Mouse (Mus musculus) testis, adult 2 months (tissue): ENCODE results near the gene Stra6. TPM values are rescaled to one million over a fixed set of nuclear protein-coding genes. Genes with fewer than 3 reads are reported as not detected.

ENCODE experiments used
- H3K27ac ChIP-seq: fragments of 200-500 bp; 2 replicates; pipeline ENCODE4 v1.5.1; 2012; ENCODE audit warnings: low read depth, low read length; ENCODE audit not compliant: control insufficient read depth, insufficient read depth
- H3K27me3 ChIP-seq: fragments of 200-500 bp; 2 replicates; pipeline ENCODE4 v1.6.1; 2012; ENCODE audit warnings: mild to moderate bottlenecking, low read length, moderate library complexity; ENCODE audit not compliant: control insufficient read depth, insufficient read depth
- H3K36me3 ChIP-seq: fragments of 200-500 bp; 2 replicates; pipeline ENCODE4 v1.6.1; 2012; ENCODE audit warnings: mild to moderate bottlenecking, low read length; ENCODE audit not compliant: control insufficient read depth, insufficient read depth
- H3K4me1 ChIP-seq: fragments of 200-500 bp; 2 replicates; pipeline ENCODE4 v1.6.1; 2012; ENCODE audit warnings: low read length; ENCODE audit not compliant: control insufficient read depth, insufficient read depth
- H3K4me3 ChIP-seq: fragments of 200-500 bp; 2 replicates; pipeline ENCODE4 v1.5.1; 2012; ENCODE audit warnings: low read depth, mild to moderate bottlenecking, low read length, moderate library complexity, mixed read lengths; ENCODE audit not compliant: control insufficient read depth
- CTCF ChIP-seq: fragments of 200-500 bp; IDR thresholded peaks from 2 replicates; pipeline ENCODE4 v1.5.1; 2012; ENCODE audit warnings: low read depth, mild to moderate bottlenecking, inconsistent platforms, low read length, moderate library complexity; ENCODE audit not compliant: control insufficient read depth, insufficient read depth, insufficient replicate concordance
- POLR2A ChIP-seq: fragments of 200-500 bp; IDR thresholded peaks from 2 replicates; pipeline ENCODE4 v1.6.1; 2012; ENCODE audit warnings: low read depth, mild to moderate bottlenecking, inconsistent platforms, low read length, moderate library complexity; ENCODE audit not compliant: control insufficient read depth
- polyA plus RNA-seq: library from polyadenylated mRNA; depleted of rRNA; stranded (reverse); fragments of >200 nt; gene quantifications from 2 replicates; pipeline ENCODE4 v1.2.3, GENCODE M21; 2012

The Stra6 gene
- polyA plus RNA-seq, 1 experiment, result 6.4 TPM

DNA sequence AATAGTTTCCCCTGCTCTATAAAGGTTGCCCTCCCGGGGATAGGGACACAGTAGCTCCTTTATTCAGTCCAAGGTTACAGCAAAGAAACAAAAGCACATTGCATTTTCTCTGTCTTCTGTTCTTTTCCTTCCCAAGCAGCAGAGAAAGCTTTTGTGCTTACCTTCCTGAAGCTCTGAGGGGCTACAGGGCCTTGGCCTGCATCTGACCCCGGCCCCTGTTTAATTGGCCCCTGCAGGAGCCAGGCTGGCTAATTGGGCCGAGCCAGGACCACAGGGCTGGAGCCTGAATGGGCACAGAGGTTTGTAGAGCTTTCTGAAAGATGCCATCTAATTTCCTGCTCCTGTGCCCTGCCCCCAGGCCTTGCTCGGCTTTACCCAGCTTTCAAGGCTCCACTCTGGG is 22.6 kb upstream of the Stra6 start:
- H3K4me3 ChIP-seq, result no peak overlapping the region
- H3K27ac ChIP-seq, result no peak overlapping the region
- TF ChIP-seq CTCF, result no peak
- TF ChIP-seq POLR2A, result no peak
- H3K4me1 ChIP-seq, result peaks cover 12% of the 10 kb centered on the region
- H3K27me3 ChIP-seq, result no peaks in the 10 kb centered on the region
- no peaks in the 10 kb centered on the region for H3K36me3 ChIP-seq

- TF ChIP-seq POLR2A (no peak), CTCF (no peak)
- no peaks in the 10 kb centered on the region for H3K36me3 ChIP-seq
- peaks cover 12% of the 10 kb centered on the region for H3K4me1 ChIP-seq
- H3K27ac ChIP-seq, result no peak overlapping the region
- no peak overlapping the region for H3K4me3 ChIP-seq
- H3K27me3 ChIP-seq, result no peaks in the 10 kb centered on the region
Measured at GRCm38 (mm10) chr9:58042391-58042790, 21.2 kb upstream of the Stra6 start.

DNA sequence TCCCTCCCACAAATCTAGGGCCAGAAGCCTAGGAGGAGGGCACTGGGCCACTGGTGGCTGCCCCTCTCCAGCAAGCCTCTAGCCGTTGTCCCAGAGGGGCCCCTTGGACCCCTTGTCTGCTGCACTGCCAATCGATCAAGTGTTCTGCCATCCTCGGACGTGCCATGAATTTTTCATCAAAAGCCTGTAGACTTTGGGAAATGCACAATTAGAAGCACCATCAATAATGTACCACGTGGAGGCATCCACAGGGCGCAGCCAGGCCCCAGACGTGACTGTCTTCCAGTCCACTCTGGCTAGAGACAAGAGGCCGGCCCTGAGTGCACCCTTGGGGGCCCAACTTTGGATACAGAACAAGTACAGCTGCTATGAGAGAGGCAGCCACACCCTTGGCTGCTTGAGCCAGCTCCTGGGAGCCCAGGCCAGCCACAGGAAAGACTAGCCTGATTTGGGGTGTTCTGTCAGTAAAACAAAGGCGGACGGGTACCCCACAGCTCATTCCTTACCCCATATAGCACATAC is 20.0 kb upstream of the Stra6 start:
- no peaks in the 10 kb centered on the region for H3K36me3 ChIP-seq

GRCm38 (mm10) chr9:58044828-58045227 is 18.8 kb upstream of the Stra6 start:
- H3K4me1 ChIP-seq, result peaks cover 9% of the 10 kb centered on the region
- H3K27me3 ChIP-seq, result no peaks in the 10 kb centered on the region
- no peak overlapping the region for H3K4me3 ChIP-seq
- no peak overlapping the region for H3K27ac ChIP-seq
- no peak for TF ChIP-seq POLR2A
- no peaks in the 10 kb centered on the region for H3K36me3 ChIP-seq

More for the DNA sequence above, 20.0 kb upstream of the Stra6 start:
- no peak overlapping the region for H3K4me3 ChIP-seq
- TF ChIP-seq POLR2A, result no peak
- TF ChIP-seq CTCF, result no peak
- peaks cover 9% of the 10 kb centered on the region for H3K4me1 ChIP-seq
- H3K27ac ChIP-seq, result no peak overlapping the region
- H3K27me3 ChIP-seq, result no peaks in the 10 kb centered on the region

DNA sequence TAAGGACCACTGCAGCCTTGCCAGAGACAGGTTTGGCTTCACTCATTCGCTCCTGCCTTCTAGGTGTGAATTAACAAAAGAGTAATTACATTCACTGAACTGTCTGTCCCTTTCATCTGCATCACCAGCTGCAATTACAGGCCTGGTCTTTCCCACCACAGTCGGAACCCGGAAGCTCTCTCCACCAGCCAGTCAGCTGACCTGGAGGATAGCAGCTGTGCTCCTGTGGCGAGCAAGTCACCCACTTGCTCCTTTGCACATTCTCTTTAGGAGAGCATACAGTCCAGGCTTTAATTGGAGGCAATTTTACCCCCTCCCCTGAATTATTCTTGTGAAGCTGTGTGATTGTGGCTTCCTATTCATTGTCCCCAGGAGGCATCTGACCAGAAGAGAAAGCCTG is 17.9 kb upstream of the Stra6 start:
- Histone ChIP-seq H3K36me3 (no peaks in the 10 kb centered on the region), H3K27ac (no peak overlapping the region), H3K27me3 (no peaks in the 10 kb centered on the region), H3K4me1 (peaks cover 9% of the 10 kb centered on the region), H3K4me3 (no peak overlapping the region)
- TF ChIP-seq POLR2A (no peak), CTCF (no peak)

- TF ChIP-seq CTCF (no peak), POLR2A (no peak)
- no peaks in the 10 kb centered on the region for H3K27me3 ChIP-seq
- no peak overlapping the region for H3K27ac ChIP-seq
- H3K4me3 ChIP-seq, result no peak overlapping the region
- no peaks in the 10 kb centered on the region for H3K36me3 ChIP-seq
- H3K4me1 ChIP-seq, result peaks cover 5% of the 10 kb centered on the region
Measured at GRCm38 (mm10) chr9:58047061-58047460, 16.5 kb upstream of the Stra6 start.

DNA sequence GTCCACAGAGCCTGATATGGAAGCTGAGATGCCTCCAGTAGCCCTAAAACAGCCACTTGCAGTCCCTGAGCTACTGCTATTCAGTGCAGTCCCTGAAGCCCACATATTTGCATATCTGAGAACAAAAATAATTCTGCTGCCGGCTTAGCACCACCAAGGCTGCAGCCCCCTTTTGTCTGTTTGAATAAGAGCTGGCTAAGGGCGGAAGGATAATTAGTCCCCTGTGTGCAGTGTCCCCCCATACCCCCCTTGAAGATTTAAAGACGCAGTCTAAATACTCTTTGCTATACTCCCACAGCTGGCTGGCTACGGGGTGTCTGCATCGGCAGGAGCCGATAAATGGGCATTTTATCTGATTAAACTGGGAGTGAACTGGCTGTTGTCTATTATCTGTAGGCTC is 15.0 kb upstream of the Stra6 start:
- no peaks in the 10 kb centered on the region; the same call in 1 of the 2 replicates for H3K4me1 ChIP-seq
- no peak overlapping the region for H3K4me3 ChIP-seq

DNA sequence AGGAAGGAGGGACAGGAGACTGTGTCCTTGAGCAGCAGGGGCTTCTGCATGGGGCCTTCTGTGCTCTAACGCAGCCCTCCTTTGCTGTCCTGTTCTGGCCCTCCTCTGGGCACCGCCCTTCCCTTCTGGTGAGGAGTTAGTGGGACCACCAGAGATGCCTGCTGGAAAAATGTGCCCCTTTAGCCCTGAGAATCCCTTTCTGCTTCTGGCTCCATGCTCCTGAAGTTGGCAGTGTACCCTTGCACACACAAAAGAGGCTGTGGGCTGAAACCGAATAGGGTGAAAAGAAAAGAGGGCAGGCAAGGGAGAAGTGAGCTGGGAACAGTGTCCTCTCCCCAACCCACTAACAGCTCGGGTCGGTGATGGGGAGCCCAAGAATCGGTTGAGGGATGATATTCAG is 14.4 kb upstream of the Stra6 start:
- Histone ChIP-seq H3K27me3 (no peaks in the 10 kb centered on the region), H3K36me3 (no peaks in the 10 kb centered on the region), H3K4me1 (no peaks in the 10 kb centered on the region; the same call in 1 of the 2 replicates), H3K4me3 (no peak overlapping the region), H3K27ac (no peak overlapping the region)
- no peak for TF ChIP-seq CTCF
- no peak for TF ChIP-seq POLR2A

More for the DNA sequence above, 15.0 kb upstream of the Stra6 start:
- Histone ChIP-seq H3K27ac (no peak overlapping the region), H3K36me3 (no peaks in the 10 kb centered on the region), H3K27me3 (no peaks in the 10 kb centered on the region)
- TF ChIP-seq CTCF (no peak), POLR2A (no peak)
